Comparison of ENCODE assay signal across 18 mouse cellular contexts in genomic region chr1:164327764-164328163, GRCm38 (mm10).
"Had no signal": no experiment of that assay in that cellular context is flagged by ENCODE, and none has a peak within 500 bp of the region (broad histone marks: within the 10 kb centered on the region; RNA-seq: fewer than 3 reads in every experiment).

No protein-coding gene starts in this region.

- H3K4me3 ChIP-seq: kidney, embryonic 15.5 days; liver, embryonic 13.5 days; midbrain, embryonic 12.5 days; myocyte; neural tube, embryonic 13.5 days had no signal

- H3K27ac ChIP-seq: hindbrain, postnatal 0 days; kidney, embryonic 15.5 days; liver, embryonic 13.5 days; midbrain, embryonic 12.5 days had no signal

- H3K4me2 ChIP-seq: kidney, embryonic 15.5 days; liver, embryonic 13.5 days; midbrain, embryonic 12.5 days; neural tube, embryonic 13.5 days had no signal

- DNase-seq: kidney, adult 8-10 months; kidney, postnatal 10 days; layer of hippocampus, adult 9-11 months; liver, embryonic 13.5 days; lung, adult 2 months; lung, postnatal 14 days; lung, postnatal 4 days; retina, postnatal 1 day; right cerebral cortex, postnatal 25 days; thymus, adult 2 months; thymus, postnatal 14 days had no signal

- H3K9me3 ChIP-seq: kidney, embryonic 15.5 days; liver, embryonic 13.5 days; midbrain, embryonic 12.5 days; neural tube, embryonic 13.5 days had no signal

- H3K9ac ChIP-seq: kidney, embryonic 15.5 days; liver, embryonic 13.5 days; midbrain, embryonic 12.5 days; neural tube, embryonic 13.5 days had no signal

- H3K36me3 ChIP-seq: liver, embryonic 13.5 days had no signal

- H3K27me3 ChIP-seq: kidney, embryonic 15.5 days; liver, embryonic 13.5 days; midbrain, embryonic 12.5 days; neural tube, embryonic 13.5 days had no signal

- ATAC-seq: hindbrain, postnatal 0 days; inflammation-experienced regulatory T-cells, adult 6 months; midbrain, embryonic 16.5 days had no signal

- H3K4me1 ChIP-seq: liver, embryonic 13.5 days had no signal
